Mouse (Mus musculus) ES-E14 (cell line): ENCODE measurements around the gene Unc5c.

Experiments
- CHD2 ChIP-seq: IDR thresholded peaks from 2 replicates; pipeline ENCODE4 v1.6.1; 2014; ENCODE audit warnings: mild to moderate bottlenecking, low read depth, low read length, inconsistent platforms
- HCFC1 ChIP-seq: IDR thresholded peaks from 2 replicates; pipeline ENCODE4 v1.6.1; 2012; ENCODE audit warnings: low read length, inconsistent platforms, borderline replicate concordance; ENCODE audit not compliant: insufficient read depth
- MAFK ChIP-seq: IDR thresholded peaks from 2 replicates; pipeline ENCODE4 v1.6.1; 2014; ENCODE audit warnings: mild to moderate bottlenecking, low read depth, low read length, inconsistent platforms; ENCODE audit not compliant: insufficient read depth
- ZC3H11A ChIP-seq: IDR thresholded peaks from 2 replicates; pipeline ENCODE4 v1.6.1; 2012; ENCODE audit warnings: low read depth, mild to moderate bottlenecking, inconsistent platforms, low read length, borderline replicate concordance
- ZNF384 ChIP-seq: IDR thresholded peaks from 2 replicates; pipeline ENCODE4 v1.6.1; 2012; ENCODE audit warnings: low read depth, low read length, inconsistent platforms

DNA sequence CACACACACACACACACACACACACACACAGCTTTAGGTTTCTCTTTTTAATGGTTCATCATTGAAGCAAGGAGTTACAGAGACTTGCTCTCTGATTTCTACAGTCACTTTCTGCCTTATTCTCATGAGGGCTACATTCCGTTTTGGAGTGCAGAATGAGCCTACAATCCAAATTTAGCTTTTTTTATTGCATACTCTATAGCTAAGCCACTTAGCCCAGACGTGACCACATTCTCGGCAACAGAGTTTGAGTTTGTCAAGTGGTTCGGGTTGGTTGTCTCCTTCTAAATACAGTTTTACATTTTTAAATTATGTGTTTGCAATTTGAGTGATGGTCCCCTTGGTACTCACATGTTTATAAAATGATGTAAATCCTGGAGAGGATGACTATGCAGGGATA, 20.2 kb downstream of the Unc5c start:
- no peak for TF ChIP-seq MAFK
- no peak for TF ChIP-seq ZC3H11A
- no peak for TF ChIP-seq CHD2
- no peak for TF ChIP-seq HCFC1
- TF ChIP-seq ZNF384: no peak
